Mouse (Mus musculus) CD4-positive, CD25-positive, alpha-beta regulatory T cell, adult 4 months (primary cell): ENCODE measurements around the gene Tomm20. TPM values are rescaled to one million over a fixed set of nuclear protein-coding genes. Genes with fewer than 3 reads are reported as not detected.
A peak's percentile ranks its signal among the peaks of the same experiment; 100 is the strongest.

ENCODE experiments used
- ATAC-seq: one replicate; pipeline ENCODE4 v1.8.0; 2017
- polyA plus RNA-seq, 2 experiments: library from polyadenylated mRNA; unstranded; fragments of 100-300 nt; shearing (Covaris generic); gene quantifications; one replicate each; pipeline ENCODE4 v1.2.1; 2017

The Tomm20 gene
- 10 to 100 TPM; 28.5 to 80.4 TPM for polyA plus RNA-seq

DNA sequence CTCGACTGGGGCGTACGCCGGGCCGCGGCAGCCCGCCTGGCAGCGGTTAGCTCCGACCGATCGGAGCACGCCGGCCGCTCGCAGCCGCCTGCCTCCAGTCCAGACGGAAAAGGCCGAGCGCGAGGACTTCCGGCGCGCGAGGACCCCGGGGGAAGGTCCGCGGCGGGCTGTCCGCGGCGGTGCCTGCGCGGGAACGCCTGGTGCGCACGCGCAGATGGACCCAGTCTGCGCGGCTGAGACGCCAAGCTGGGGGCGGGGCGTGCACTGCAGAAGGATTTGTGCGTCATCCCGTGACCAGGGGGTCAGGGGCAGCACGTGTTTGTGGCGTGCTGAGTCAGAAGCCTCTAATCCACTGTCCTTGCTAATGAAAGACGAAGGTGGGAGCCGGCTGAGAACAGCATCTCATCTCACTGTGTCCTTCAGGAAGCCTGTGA lies at the start of gene Tomm20:
Gene Tomm20 (minus strand): TSS at position 115 of the 434 bp plus-strand sequence.
- peak; percentile 83 for ATAC-seq

DNA sequence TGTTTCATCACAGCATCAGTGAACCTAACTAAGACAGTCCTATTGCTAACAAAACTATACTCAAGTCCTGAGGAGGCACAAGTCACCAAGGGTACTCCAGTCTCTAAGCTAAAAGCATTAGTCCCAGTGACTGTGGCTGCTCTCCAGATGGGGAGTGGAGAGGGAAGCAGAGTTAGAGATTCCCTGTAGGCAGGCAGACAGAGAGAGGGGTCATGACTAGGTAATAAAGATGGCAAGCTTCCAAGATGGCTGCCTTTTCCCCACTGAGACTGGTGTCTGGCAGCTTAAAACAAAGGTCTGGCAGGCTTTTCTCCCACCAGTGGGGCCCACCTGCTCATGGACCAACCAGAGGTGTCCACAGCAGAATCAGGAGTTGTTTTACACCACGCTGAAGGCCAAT lies 48.9 kb upstream of the Tomm20 start:
- ATAC-seq: no peak

DNA sequence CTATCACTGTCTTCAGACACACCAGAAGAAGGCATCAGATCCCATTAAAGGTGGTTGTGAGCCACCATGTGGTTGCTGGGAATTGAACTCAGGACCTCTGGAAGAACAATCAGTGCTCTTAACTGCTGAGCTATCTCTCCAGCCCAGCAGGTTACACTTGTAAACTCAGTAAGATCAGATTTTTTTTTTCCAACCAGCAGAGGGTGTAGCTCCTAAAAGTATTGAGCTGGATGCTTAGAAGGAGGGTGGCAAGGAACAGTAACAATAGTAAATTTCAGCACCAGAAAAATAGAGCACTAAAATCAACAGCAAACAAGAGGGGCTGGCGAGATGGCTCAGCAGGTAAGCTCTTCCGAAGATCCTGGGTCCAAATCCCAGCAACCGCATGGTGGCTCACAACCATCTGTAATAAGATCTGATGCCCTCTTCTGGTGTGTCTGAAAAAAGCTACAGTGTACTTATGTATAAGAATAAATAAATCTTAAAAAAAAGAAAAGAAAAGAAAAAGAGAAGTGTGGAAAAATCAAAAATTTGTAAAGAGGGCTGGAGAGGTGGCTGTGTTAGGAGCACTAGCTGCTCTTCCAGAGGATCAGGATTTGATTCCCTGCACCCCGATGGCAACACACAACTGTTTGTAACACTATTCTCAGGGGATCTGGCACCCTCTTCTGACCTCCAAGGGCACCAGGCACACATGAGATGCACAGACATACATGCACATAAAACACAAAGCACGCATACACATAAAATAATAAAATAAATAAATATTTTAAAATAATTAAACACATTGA lies 43.9 kb upstream of the Tomm20 start:
- ATAC-seq: no peak

DNA sequence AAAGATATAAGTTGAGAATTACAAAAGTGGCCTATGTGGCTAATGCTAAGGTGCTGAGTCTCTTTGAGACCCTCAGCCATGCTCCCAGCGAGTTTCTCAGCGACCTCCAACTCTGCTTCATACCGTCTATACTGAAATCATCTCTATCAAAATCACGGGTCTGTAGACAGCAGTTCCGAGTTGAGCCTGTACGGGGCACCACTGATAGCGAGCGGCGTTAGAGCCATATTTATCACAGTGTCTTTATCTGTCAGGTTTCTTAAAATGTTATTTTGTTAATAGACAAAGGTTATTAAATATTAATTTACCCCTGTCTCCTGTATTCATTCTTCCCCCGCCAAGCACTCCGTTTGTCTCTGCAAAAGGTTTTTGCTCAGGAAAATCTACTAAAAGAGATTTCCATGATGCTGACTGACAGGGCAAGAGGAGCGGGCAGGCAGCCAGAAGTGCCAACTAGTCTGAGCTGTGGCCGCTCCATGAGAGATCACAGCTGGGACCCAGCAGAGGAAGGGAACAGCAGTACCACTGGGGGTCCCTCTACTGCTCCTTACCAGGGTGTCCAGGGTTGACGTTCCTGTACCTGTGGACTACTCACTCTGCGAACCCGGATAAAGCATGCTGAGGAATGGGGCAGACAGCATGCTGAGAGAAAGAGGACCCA lies 42.8 kb upstream of the Tomm20 start:
- ATAC-seq: no peak

DNA sequence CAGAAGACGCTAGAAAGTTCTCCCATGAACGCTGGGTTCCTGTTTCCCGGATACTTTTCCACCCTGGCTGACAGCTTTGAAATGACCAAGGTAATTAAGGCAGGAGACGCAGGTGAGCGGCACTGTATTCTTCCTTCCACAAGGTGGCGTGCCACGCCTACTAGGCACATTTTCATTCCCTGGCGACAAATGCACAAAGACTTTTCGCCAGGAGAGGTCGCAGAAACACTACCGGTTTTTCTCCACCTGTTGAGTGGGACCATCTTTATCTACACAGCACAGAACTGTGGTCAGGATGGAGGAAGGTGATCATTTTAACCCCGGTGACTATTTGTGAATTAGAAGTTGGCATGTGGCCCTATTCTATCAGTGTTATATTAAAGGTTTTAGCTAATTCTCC lies 40.9 kb upstream of the Tomm20 start:
- ATAC-seq: peak; percentile 96

DNA sequence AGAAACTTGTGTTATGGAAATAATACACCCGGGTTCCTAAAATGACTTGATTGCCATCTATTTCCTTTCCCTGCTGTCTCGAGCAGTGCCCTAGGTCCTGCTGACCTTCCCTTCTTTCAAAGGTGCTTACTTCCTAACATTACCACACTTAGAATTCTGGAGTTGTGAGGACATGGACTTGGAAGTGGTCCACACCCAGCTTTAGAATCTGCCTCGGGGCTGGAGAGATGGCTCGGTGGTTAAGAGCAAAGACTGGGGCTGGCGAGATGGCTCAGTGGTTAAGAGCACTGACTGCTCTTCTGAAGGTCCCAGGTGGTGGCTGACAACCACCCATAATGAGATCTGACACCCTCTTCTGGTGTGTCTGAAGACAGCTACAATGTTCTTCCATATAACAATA lies 34.4 kb upstream of the Tomm20 start:
- no peak for ATAC-seq

DNA sequence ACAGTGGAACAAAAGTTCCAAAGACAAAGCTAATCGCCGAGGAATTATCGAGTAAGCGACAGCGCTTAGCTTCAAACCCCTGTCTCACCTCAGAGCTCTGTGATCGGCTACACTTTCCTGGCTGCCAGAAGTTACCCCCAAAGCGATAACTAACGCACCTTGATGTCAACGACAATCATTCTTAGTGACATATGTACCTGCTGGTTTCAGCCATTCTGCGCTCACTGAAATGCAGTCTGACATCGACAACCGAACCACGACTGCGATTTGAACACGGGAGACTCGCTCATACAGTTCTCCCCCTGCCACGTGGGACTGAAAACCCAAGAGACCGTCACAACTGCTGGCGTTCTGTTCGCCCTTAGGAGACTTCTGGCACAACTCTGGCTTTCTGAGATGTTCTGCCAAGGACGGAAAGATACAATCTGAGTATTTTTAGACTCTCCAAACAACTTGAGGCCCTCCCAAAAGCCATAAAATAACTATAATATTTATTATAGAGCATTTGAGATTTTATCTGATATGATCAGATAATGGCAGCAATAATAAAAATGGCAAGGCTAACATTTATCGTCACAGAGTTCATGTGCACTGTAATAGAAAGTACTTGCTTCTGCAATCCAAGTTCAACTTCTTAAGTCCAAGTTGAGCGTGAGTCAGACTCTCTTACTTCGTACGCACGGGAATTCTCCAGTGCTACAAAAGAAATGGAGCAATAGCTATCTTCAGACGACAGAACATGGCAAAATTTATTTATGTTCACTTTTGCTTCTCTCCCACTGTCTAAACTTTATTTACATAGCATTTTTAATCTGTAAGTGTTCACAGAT lies 33.7 kb upstream of the Tomm20 start:
- ATAC-seq: peak; percentile 51

DNA sequence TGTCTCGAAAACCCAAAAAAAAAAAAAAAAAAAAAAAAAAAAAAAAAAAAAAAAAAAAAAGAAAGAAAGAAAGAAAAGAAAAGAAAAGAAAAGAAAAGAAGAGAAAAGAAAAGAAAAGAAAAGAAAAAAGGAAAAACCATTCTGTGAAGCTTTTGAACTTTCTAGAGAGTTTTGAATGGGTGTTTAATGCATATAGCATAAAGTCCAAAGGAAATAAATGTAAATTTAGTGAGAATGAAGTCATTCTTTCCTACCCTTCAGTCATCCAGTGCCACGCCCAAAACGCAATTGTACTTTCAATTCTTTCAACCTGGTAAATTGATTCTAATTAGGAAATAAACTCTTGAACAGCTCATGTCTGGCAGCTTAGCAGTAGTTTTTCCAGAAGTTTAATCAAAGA lies 32.9 kb upstream of the Tomm20 start:
- peak; percentile 23 for ATAC-seq

DNA sequence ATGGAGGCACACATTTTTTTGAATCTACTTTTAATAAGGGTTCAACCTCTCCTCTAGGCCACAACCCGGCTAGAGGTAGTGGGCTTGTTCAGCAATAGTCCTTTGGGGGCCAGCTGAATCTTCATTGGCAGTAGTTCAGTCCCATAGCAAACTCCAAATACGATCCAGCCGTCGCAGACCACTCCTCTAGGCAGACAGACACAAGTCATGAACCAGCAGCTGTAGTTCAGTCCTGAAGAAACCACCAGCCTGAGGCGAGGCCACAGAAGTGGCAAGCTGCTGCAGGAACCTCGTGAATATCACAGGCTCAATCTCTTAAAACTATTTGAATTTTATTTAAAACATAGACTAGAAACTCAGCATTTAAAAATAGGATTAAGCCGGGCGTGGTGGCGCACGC lies 32.4 kb upstream of the Tomm20 start:
- no peak for ATAC-seq

DNA sequence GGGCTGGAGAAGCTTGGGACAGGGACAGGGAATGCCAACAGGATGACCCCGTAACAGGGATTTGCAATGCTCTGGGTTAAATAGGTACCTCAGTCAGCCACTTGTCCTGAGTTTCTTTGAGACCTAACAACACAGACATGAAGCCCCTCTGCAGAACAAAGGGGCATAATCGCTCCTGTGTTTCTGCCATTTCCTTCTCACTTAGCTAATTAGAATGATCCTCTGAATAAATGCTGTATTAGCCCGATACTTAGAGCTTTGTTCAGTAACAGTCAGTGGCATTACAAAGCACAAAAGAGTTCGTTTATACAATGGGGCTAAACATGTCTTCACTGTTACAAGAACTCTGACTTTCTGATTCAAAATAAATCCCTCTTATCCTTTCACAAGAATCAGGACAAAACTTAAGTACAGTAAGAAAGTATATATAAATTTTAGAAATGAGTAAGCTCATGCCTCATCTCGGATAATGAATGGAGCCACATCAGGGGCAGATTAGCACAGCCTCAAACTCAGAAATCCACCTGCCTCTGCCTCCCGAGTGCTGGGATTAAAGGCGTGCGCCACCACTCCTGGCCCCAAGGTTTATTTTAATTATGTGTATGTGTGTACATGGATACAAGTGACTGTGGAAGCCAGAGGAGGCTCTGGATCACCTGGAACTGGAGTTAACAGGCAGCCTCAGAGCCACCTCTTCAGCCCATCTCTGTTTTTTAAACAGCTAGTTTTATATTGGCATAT lies 31.1 kb upstream of the Tomm20 start:
- ATAC-seq: no peak

DNA sequence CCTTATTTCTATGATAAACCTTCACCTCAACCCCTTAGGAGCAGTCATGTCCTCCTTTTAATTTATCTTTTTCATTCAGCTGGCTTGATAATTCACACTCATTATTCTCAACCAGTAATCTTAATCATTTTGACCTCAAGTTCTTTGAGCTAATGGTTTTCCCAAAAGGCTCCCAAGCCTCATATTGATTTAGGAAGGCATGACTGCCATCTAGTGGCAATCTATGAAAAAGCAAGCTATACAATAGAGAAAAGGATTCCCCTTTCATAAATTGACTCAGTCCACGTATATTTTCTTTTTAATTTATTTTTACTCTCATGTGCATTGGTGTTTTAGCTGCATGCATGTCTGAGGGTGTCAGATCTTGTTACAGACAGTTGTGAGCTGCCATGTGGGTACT lies 30.1 kb upstream of the Tomm20 start:
- ATAC-seq: no peak

DNA sequence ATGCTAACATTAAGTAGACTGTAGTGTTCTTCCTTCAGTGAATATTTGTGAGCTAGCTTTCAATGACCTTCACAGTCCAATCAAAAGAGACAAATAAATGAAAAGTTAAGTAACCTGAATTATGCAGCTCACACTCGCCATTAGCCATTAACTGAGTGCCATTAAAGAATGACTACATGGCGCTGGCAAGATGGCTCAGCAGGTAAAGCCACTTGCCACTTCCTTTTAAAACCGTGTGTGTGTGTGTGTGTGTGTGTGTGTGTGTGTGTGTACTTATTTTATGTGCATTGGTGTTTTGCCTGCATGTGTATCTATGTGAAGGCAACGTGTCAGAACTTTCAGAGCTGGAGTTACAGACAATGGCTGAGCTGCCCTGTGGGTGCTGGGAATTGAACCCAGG lies 28.9 kb upstream of the Tomm20 start:
- no peak for ATAC-seq

DNA sequence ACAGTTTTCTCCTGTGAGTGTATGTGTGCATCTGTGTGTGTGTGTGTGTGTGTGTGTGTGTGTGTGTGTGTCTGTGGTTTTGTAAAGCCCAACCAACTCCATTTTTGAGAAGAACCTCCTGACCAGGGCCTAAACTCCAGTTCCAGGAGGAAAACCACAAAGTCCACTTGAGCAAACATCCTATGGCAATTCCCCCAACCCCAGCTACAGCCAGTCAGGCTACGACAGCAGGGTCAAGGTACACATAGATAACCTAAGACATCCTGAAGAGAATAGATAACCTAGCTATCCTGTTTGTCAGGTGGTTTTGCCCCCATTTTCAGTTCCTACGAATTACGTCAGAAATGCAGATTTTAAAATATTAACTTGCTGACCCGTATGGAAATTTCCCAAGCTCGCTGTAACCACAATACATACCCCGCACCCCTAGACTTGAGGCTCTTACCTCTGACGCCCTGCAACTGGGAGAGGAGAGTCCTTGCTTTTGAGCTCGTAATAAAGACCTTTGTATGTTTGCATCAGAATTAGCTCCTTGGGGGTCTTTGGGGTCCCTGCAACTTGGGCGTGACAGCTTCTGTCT lies 28.1 kb upstream of the Tomm20 start:
- no peak for ATAC-seq

DNA sequence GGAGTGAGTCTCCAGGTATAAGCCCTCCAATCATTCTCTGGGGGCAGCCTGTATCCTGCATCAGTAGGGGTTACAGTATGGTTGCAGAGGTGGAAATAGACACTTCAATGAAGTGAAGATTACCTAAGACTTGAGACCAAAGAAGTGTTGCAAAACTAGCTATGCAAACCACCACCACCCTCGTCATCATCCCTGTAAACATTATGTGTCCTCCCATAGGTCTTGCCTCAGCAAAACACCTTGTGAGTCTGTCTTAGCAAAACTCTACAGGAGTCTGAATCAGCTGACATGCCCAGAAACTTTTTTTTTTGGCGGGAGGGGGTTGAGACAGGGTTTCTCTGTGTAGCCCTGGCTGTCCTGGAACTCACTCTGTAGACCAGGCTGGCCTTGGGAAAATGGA lies 27.0 kb upstream of the Tomm20 start:
- ATAC-seq: no peak

DNA sequence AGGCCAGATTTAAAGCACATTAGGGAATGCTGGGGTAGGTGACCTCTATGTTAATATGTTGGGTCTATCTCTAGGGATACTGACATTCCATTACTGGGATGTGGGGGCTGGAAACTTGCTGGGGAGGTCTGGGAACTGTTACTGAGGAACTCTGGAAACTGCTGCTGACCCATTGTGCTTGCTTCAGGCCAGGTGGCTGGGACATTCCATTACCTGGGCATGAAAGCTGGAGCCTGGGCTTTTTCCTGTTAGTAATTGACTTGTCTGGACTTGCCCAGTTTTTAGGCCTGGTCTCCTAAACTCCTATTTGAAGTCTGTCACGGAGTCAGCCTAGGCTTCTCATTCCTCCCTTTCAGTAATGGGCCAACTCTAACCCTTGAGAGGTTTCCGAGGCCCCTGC lies 26.5 kb upstream of the Tomm20 start:
- ATAC-seq: no peak

DNA sequence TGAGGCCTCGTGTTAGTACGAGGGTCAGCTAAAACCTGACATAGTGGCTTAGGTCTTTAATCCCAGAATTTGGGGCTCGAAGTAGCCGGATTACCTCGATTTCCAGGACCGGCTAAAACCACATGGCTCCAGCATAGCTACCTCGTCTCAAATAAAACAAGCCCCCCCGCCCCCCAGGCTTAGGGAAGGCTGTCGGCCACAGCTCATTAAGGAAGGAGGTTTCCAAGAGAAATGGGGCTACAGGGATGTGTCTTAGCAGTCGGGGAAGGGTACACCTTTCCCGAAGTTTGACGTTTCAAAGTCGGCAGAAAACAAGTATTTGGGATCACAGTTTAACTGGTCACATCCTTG lies 25.6 kb upstream of the Tomm20 start:
- ATAC-seq: peak; percentile 5

DNA sequence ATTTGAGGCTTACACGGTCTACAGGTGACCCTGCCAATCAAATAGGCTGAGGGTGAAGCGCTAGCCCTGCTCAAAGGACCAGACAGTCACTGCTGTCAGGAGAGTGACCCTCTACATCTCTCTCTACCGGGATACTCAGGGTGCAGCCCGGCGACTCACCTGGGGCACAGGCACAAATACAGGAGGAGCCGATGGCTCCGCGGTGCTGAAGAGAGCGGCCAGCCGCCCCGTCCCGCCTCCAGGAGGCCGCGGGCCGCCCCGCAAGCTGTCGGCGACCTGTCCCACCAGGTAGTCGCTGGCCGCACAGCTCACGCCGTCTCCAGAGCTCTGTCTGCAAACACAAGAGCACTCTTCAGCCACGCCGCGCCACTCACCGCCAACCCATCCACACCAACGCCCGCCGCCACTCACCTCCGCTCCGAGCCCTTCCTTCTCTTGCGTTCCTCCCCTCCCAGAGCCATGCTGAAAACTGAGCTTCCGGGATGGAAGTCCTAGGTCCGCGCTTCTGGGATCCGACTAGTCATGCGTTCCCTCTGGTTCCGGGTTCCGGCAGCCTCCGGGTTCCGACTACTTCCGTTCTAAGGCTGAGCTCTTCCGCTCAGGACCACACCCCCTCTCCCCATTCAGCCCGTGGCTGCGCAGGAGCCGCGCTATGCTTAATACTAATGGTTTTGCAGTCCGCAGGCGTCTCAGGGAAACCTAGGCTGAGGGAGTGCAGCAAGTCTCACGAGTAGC lies 25.1 kb upstream of the Tomm20 start, which contains the start of gene Rbm34:
Gene Rbm34 (minus strand): TSS at position 493 of the 735 bp plus-strand sequence.
- ATAC-seq: peak; percentile 100

DNA sequence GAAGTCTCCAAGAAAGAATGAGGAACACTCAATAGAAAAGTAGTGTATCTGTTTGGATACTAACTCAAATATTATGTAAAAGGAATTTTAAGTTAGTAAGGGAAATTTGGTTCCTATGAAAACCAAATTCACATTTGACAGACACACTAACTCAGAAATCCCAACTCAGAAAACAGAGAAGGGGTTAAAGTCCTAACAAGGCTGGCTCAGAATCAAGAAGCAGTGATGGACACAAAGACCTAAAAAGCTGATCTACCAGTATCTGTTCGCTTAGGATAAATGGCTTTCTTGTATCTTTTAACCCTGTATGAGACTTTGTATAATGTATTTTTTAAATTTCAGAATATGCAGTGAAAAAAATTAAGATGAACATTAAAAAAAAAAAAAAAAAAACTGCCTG lies 23.9 kb upstream of the Tomm20 start:
- ATAC-seq: no peak

DNA sequence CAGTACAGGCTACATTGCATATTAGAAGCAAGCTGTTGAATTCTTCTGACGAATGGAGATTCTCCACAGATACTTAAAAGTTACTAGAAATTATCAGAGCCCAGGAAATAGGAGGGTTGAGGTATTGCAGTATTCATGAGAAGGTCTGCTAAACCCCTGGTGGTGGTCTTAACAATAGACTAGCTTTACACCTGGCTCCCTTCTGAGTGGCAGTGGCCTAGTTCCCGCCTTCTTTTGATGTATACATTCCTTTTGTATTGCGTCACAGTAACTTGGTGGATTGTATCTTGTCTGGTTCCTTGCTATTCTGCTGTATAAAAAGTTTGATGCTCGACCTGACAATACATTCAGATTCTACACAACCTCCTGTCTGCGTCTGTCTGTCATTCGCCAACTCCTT lies 22.5 kb upstream of the Tomm20 start:
- ATAC-seq: no peak

DNA sequence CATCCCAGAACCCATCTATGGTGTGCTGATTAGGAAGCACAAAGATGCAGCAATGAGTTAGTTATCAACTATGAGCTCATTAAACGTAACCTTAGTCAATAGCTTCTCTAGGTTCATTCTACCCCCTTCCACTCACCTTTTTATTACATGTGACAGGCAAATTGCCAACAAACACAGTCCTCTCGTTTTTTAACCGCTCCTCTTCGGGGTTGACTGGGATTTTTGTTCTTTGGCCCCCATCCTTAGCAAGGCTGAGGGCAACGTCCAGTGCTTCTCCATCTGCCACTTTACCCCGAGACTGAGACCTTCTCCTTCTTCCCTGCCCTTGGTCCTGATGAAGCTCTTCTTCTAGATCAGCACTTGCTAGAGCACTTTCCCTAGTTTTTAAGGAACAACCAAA lies 19.6 kb upstream of the Tomm20 start:
- no peak for ATAC-seq

DNA sequence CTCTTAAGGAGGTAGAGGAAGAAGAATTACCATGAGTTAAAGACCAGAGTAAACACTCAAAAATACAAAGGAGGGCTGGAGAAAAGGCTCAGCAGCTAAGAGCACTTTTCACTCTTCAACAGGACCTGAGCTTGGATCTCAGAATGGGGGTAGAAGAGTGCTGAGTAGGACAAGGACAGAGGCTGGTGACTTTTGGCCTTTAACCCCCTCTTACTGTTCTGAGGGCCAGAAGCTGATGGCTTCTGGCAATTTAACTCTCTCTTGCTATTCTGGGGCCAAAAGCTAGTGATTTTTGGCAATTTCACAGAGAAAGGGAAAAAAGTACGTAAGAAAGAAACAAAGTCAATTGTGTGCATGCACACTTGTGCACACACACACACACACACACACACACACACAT lies 17.2 kb upstream of the Tomm20 start:
- ATAC-seq: no peak

DNA sequence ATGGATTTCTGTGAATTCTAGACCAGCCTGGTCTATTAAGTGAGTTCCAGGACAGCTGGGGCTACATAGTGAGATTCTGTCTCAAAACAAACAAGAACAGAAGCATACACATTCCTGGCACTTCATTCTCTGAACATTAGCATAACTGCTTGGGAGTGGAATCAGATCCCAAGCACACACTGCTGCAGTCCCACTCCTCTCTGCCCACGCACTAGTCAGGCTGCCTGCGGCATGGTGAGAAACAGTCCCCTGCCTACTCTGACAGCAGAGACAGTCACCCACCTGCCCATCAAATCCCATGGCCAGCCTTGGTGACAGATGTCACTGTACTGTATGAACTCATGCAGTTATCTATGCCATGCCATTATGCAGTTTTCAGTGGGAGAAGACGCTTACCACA lies 15.9 kb upstream of the Tomm20 start:
- no peak for ATAC-seq
